Mouse (Mus musculus): Measurements from ENCODE around the gene Neu3. TPM values are rescaled to one million over a fixed set of nuclear protein-coding genes. Genes with fewer than 3 reads are reported as not detected.

Neu3 gene
- polyA plus RNA-seq, 1 experiment = 0.88 TPM

DNA sequence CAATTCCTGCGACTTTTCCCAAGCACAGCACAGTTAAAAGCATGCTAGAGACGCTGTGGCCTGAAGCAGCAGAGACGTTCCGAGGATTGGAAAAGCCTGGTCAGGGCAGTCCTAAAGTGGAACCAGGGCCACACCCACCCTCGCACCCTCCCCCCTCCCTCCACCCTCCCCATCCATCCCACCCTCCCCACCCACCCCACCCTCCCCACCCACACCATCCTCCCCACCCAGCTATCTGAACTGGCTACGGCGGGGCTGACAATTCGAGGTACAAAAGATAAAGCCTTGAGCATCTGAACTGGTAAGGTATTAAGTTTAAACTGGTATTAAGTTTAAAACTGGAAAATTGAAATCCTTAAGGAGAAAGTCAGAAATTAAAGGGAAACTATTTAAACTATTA, 24.7 kb downstream of the Neu3 start:
- TF ChIP-seq SRF (IDR thresholded peaks at IDR 0.05; ENCODE audit: control insufficient read depth, insufficient read length, low read depth) (no peak), MYOG (IDR thresholded peaks at IDR 0.05; ENCODE audit: control insufficient read depth in 1 of 3, insufficient read depth in 1 of 3, insufficient read length in 2 of 3, low read depth in 2 of 3) (no peak), TCF12 (IDR thresholded peaks at IDR 0.05; ENCODE audit: insufficient read depth, poor library complexity, severe bottlenecking) (no peak)
- H3K27me3 ChIP-seq (ENCODE audit: control insufficient read depth, insufficient read depth, insufficient read length) = no peaks in the 10 kb centered on the region
- H3ac ChIP-seq (ENCODE audit: control insufficient read depth, insufficient read length) = no peak overlapping the region
- no peak overlapping the region for H3K4me2 ChIP-seq (ENCODE audit: low read depth)
- H3K36me3 ChIP-seq (ENCODE audit: control insufficient read depth, insufficient read depth) = no peaks in the 10 kb centered on the region
- no peak overlapping the region for H3K4me3 ChIP-seq
- H3K79me2 ChIP-seq (ENCODE audit: control insufficient read depth, insufficient read depth) = no peaks in the 10 kb centered on the region

DNA sequence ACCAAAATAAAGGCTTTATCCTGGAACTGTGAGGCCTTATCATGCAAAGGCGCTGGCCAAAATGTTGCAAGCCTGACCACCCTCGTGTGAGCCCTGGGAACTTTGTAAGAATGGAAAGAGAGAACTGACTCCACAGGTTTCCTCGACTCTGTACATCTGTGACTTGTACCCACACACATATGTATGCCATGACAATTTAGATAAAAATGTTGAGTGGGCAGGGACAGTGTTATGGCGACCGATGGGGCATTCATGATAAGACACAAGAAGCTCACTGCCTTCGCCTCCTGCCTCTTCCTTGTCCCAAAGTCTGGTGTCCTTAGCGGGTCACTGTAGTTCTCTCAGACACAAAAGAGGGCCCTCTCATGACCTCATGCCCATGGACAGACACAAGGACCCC, 29.1 kb downstream of the Neu3 start:
- H3K36me3 ChIP-seq (ENCODE audit: control insufficient read depth, insufficient read depth) = no peaks in the 10 kb centered on the region
- no peak overlapping the region for H3K4me3 ChIP-seq
- H3ac ChIP-seq (ENCODE audit: control insufficient read depth, insufficient read length) = no peak overlapping the region

GRCm38 (mm10) chr7:99797911-99798647, 30.1 kb downstream of the Neu3 start:
- TF ChIP-seq TCF3 (IDR thresholded peaks at IDR 0.05; ENCODE audit: insufficient read length, low read depth) (no peak), TCF12 (IDR thresholded peaks at IDR 0.05; ENCODE audit: insufficient read depth, poor library complexity, severe bottlenecking) (no peak), POLR2AphosphoS2 (IDR thresholded peaks at IDR 0.05; ENCODE audit: insufficient read length, low read depth) (no peak), POLR2A (IDR thresholded peaks at IDR 0.05; ENCODE audit: insufficient read length, low read depth) (no peak), MYOG (IDR thresholded peaks at IDR 0.05; ENCODE audit: control insufficient read depth in 1 of 3, insufficient read depth in 1 of 3, insufficient read length in 2 of 3, low read depth in 2 of 3) (no peak), REST (IDR thresholded peaks at IDR 0.05; ENCODE audit: insufficient read depth, insufficient read length) (no peak), E2F4 (IDR thresholded peaks at IDR 0.05; ENCODE audit: insufficient read depth) (no peak), CEBPB (IDR thresholded peaks at IDR 0.05; ENCODE audit: insufficient read depth, poor library complexity, severe bottlenecking) (no peak), USF1 (IDR thresholded peaks at IDR 0.05; ENCODE audit: low read depth) (no peak), MYOD1 (IDR thresholded peaks at IDR 0.05; ENCODE audit: control insufficient read depth in 1 of 3, insufficient read length in 2 of 3, low read depth in 2 of 3) (no peak), MAX (IDR thresholded peaks at IDR 0.05; ENCODE audit: low read depth) (no peak), SRF (IDR thresholded peaks at IDR 0.05; ENCODE audit: control insufficient read depth, insufficient read length, low read depth) (no peak)
- Histone ChIP-seq H3K4me3 (no peak overlapping the region), H3K27me3 (ENCODE audit: control insufficient read depth, insufficient read depth, insufficient read length) (peaks cover 11% of the 10 kb centered on the region), H3K4me2 (ENCODE audit: low read depth) (no peak overlapping the region), H3K36me3 (ENCODE audit: control insufficient read depth, insufficient read depth) (no peaks in the 10 kb centered on the region), H3K79me2 (ENCODE audit: control insufficient read depth, insufficient read depth) (no peaks in the 10 kb centered on the region), H3ac (ENCODE audit: control insufficient read depth, insufficient read length) (no peak overlapping the region)

More for the DNA sequence above, 29.1 kb downstream of the Neu3 start:
- H3K4me2 ChIP-seq (ENCODE audit: low read depth) = no peak overlapping the region
- no peaks in the 10 kb centered on the region for H3K79me2 ChIP-seq (ENCODE audit: control insufficient read depth, insufficient read depth)
- TF ChIP-seq USF1 (IDR thresholded peaks at IDR 0.05; ENCODE audit: low read depth) (no peak), E2F4 (IDR thresholded peaks at IDR 0.05; ENCODE audit: insufficient read depth) (no peak), POLR2AphosphoS2 (IDR thresholded peaks at IDR 0.05; ENCODE audit: insufficient read length, low read depth) (no peak)
- H3K27me3 ChIP-seq (ENCODE audit: control insufficient read depth, insufficient read depth, insufficient read length) = peaks cover 11% of the 10 kb centered on the region

DNA sequence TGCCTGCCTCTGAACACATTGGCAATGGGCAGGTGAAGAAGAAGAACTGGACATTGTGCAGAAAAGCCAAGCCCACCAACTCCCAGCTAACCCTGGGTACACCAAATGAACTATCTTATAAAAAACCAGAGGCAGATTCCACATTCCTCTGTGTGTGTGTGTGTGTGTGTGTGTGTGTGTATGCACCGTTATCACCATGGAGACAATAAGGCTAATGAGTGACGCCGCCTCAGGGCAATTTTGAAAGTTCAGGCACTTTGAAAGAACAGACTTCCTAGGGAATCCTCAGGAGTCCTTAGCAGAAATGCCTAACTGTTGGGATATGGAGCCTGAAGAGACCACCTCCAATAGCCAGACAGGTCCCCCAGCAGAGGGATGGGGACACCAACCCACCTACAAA, 31.0 kb downstream of the Neu3 start:
- TF ChIP-seq MYOD1 (IDR thresholded peaks at IDR 0.05; ENCODE audit: control insufficient read depth in 1 of 3, insufficient read length in 2 of 3, low read depth in 2 of 3) (no peak), POLR2AphosphoS2 (IDR thresholded peaks at IDR 0.05; ENCODE audit: insufficient read length, low read depth) (no peak), USF1 (IDR thresholded peaks at IDR 0.05; ENCODE audit: low read depth) (no peak), POLR2A (IDR thresholded peaks at IDR 0.05; ENCODE audit: insufficient read length, low read depth) (no peak), TCF12 (IDR thresholded peaks at IDR 0.05; ENCODE audit: insufficient read depth, poor library complexity, severe bottlenecking) (no peak), CEBPB (IDR thresholded peaks at IDR 0.05; ENCODE audit: insufficient read depth, poor library complexity, severe bottlenecking) (no peak), REST (IDR thresholded peaks at IDR 0.05; ENCODE audit: insufficient read depth, insufficient read length) (no peak), TCF3 (IDR thresholded peaks at IDR 0.05; ENCODE audit: insufficient read length, low read depth) (no peak), E2F4 (IDR thresholded peaks at IDR 0.05; ENCODE audit: insufficient read depth) (no peak), MYOG (IDR thresholded peaks at IDR 0.05; ENCODE audit: control insufficient read depth in 1 of 3, insufficient read depth in 1 of 3, insufficient read length in 2 of 3, low read depth in 2 of 3) (no peak), MAX (IDR thresholded peaks at IDR 0.05; ENCODE audit: low read depth) (no peak), SRF (IDR thresholded peaks at IDR 0.05; ENCODE audit: control insufficient read depth, insufficient read length, low read depth) (no peak)
- H3K4me3 ChIP-seq = no peak overlapping the region
- H3K27me3 ChIP-seq (ENCODE audit: control insufficient read depth, insufficient read depth, insufficient read length) = peaks cover 11% of the 10 kb centered on the region
- H3K4me2 ChIP-seq (ENCODE audit: low read depth) = no peak overlapping the region
- no peak overlapping the region for H3ac ChIP-seq (ENCODE audit: control insufficient read depth, insufficient read length)
- H3K36me3 ChIP-seq (ENCODE audit: control insufficient read depth, insufficient read depth) = no peaks in the 10 kb centered on the region
- no peaks in the 10 kb centered on the region for H3K79me2 ChIP-seq (ENCODE audit: control insufficient read depth, insufficient read depth)

DNA sequence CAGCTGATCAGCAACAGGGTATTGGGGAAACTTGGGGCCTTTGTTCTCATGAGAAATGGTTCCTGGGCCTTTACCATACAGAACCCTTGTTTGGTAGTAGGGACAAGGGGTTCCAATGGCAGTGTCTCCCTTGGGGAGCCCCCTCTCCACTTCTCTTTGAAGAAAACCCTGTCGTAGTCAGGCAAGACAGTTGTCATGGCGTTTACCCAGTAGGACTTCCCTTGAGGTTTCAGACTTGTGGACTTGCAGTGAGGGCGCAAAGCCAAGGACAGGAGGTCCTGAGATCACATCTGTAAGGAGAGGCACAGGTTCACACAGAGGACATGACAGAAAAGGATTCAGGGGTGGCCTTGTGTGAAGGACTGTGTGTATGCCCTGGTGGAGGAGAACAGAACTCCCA, 31.7 kb downstream of the Neu3 start:
- no peaks in the 10 kb centered on the region for H3K36me3 ChIP-seq (ENCODE audit: control insufficient read depth, insufficient read depth)
- H3K4me2 ChIP-seq (ENCODE audit: low read depth) = no peak overlapping the region
- H3K27me3 ChIP-seq (ENCODE audit: control insufficient read depth, insufficient read depth, insufficient read length) = peaks cover 11% of the 10 kb centered on the region
- no peak for TF ChIP-seq USF1 (IDR thresholded peaks at IDR 0.05; ENCODE audit: low read depth)
- TF ChIP-seq MAX (IDR thresholded peaks at IDR 0.05; ENCODE audit: low read depth) = no peak
- TF ChIP-seq E2F4 (IDR thresholded peaks at IDR 0.05; ENCODE audit: insufficient read depth) = no peak
- TF ChIP-seq POLR2AphosphoS2 (IDR thresholded peaks at IDR 0.05; ENCODE audit: insufficient read length, low read depth) = no peak
- TF ChIP-seq CEBPB (IDR thresholded peaks at IDR 0.05; ENCODE audit: insufficient read depth, poor library complexity, severe bottlenecking) = no peak
- no peak for TF ChIP-seq TCF12 (IDR thresholded peaks at IDR 0.05; ENCODE audit: insufficient read depth, poor library complexity, severe bottlenecking)
- no peak for TF ChIP-seq TCF3 (IDR thresholded peaks at IDR 0.05; ENCODE audit: insufficient read length, low read depth)
- no peak for TF ChIP-seq REST (IDR thresholded peaks at IDR 0.05; ENCODE audit: insufficient read depth, insufficient read length)
- TF ChIP-seq MYOD1 (IDR thresholded peaks at IDR 0.05; ENCODE audit: control insufficient read depth in 1 of 3, insufficient read length in 2 of 3, low read depth in 2 of 3) = no peak
- TF ChIP-seq SRF (IDR thresholded peaks at IDR 0.05; ENCODE audit: control insufficient read depth, insufficient read length, low read depth) = no peak
- no peak for TF ChIP-seq POLR2A (IDR thresholded peaks at IDR 0.05; ENCODE audit: insufficient read length, low read depth)
- no peak overlapping the region for H3ac ChIP-seq (ENCODE audit: control insufficient read depth, insufficient read length)
- H3K79me2 ChIP-seq (ENCODE audit: control insufficient read depth, insufficient read depth) = no peaks in the 10 kb centered on the region
- H3K4me3 ChIP-seq = no peak overlapping the region
